ENCODE assay signal across 8 mouse cellular contexts in genomic region chr16:18052731-18053202, GRCm38 (mm10). TPM values are rescaled to one million over a fixed set of nuclear protein-coding genes. Genes with fewer than 3 reads are reported as not detected.
DNase-seq lines count a peak whose midpoint lies in the region; ATAC-seq lines count a peak whose summit lies in the region.

Dgcr6 (plus strand) TSS chr16:18052860.

- no peaks in the 10 kb centered on the region for H3K36me3 ChIP-seq in hindbrain, embryonic 14.5 days (replicated peaks; ENCODE audit: control insufficient read depth, insufficient read depth)

- no peak within 1 kb of the TSS; the same call in 1 of the 2 replicates for H3K27ac ChIP-seq in hindbrain, embryonic 14.5 days

- H3K9ac ChIP-seq in hindbrain, embryonic 14.5 days, result peak within 1 kb of the TSS; percentile 13; the same call in 1 of the 2 replicates

- H3K4me1 ChIP-seq in hindbrain, embryonic 14.5 days (replicated peaks; ENCODE audit: control insufficient read depth, insufficient read depth, low read length), result no peaks in the 10 kb centered on the region

- no peaks in the 10 kb centered on the region for H3K27me3 ChIP-seq in hindbrain, embryonic 14.5 days (ENCODE audit: control insufficient read depth, insufficient read depth, low read length)

- H3K4me2 ChIP-seq in hindbrain, embryonic 14.5 days (replicated peaks), result peak within 1 kb of the TSS; percentile 18; the same call in 1 of the 2 replicates

- DNase-seq in T-cell, adult 2 months (ENCODE audit: low spot score), result peak; percentile 30
- peak; percentile 92 to 95 for DNase-seq in cerebellum, postnatal 25 days
- DNase-seq in gastrocnemius, adult 18-20 months (ENCODE audit: low spot score), result peak; percentile 81
- peak; percentile 91 for DNase-seq in hindbrain, embryonic 14.5 days (ENCODE audit: low spot score)
- peak; percentile 77 to 92 for DNase-seq in layer of hippocampus, postnatal 25 days (ENCODE audit: extremely low spot score in 1 of 2, low spot score in 1 of 2)
- DNase-seq in lung, postnatal 14 days, result peak; percentile 81
- DNase-seq in retina, postnatal 1 day, result peak; percentile 90
- peak; percentile 59 for DNase-seq in urinary bladder, adult 2 months (ENCODE audit: low spot score)

- H3K4me3 ChIP-seq in hindbrain, embryonic 14.5 days (replicated peaks; ENCODE audit: low read length), result no peak within 1 kb of the TSS

- WGBS in hindbrain, embryonic 14.5 days, result 12% methylated on average over 11 of the region's 11 CpGs

- no peaks in the 10 kb centered on the region for H3K9me3 ChIP-seq in hindbrain, embryonic 14.5 days (ENCODE audit: control insufficient read depth, low read length)

- ATAC-seq in hindbrain, embryonic 14.5 days (ENCODE audit: low FRiP score), result peak; percentile 85

RNA-seq across cellular contexts. Expression of gene Dgcr6, which starts in this region (rescaled TPM):
- 10 to 100 TPM; 46.9 to 50.4 TPM for total RNA-seq in gastrocnemius, adult 18-20 months (2021)
- polyA plus RNA-seq in hindbrain, embryonic 14.5 days (2014; fragmentation: Nextera tagmentation; extraction: Ambion mirVana), result 128 and 156 TPM in 2 replicates
- 10 to 100 TPM; 76.0 to 85.6 TPM for total RNA-seq in layer of hippocampus, postnatal 25 days (2021)
- 105 and 136 TPM in 2 replicates for polyA plus RNA-seq in urinary bladder, adult 2 months (2012; rRNA removed)

Comparison
In these comparisons a context has a peak if more than half of its experiments do, and no peak if none do; other contexts are left out.
1. DNase-seq: peak in every context shown above with its lines; median percentile 94 in cerebellum, postnatal 25 days; 91 in hindbrain, embryonic 14.5 days; 90 in retina, postnatal 1 day; 84 in layer of hippocampus, postnatal 25 days; 81 in gastrocnemius, adult 18-20 months; 81 in lung, postnatal 14 days; 59 in urinary bladder, adult 2 months; 30 in T-cell, adult 2 months.